Comparison of ENCODE assay signal across 20 mouse cellular contexts in genomic region chr9:62338636-62339191, GRCm38 (mm10). TPM values are rescaled to one million over a fixed set of nuclear protein-coding genes. Genes with fewer than 3 reads are reported as not detected.
DNase-seq lines count a peak whose midpoint lies in the region; ATAC-seq and TF ChIP-seq lines count a peak whose summit lies in the region.
"Had no signal": no experiment of that assay in that cellular context is flagged by ENCODE, and none has a peak within 500 bp of the region (broad histone marks: within the 10 kb centered on the region; RNA-seq: fewer than 3 reads in every experiment).

No protein-coding gene starts in this region.

- TF ChIP-seq CTCF in cerebellum, adult 2 months (IDR thresholded peaks at IDR 0.05; ENCODE audit: borderline replicate concordance, insufficient read depth, low read depth, low read length), result no peak
- TF ChIP-seq CTCF in heart, adult 2 months (IDR thresholded peaks at IDR 0.05), result no peak
- no peak for TF ChIP-seq CTCF in kidney, postnatal 0 days (IDR thresholded peaks at IDR 0.05; ENCODE audit: low read depth)

- H3K4me3 ChIP-seq in cerebellum, adult 2 months (replicated peaks; ENCODE audit: insufficient read depth, low read depth, low read length), result peak overlapping the region; percentile 9
- no peak overlapping the region for H3K4me3 ChIP-seq in heart, adult 2 months
- no peak overlapping the region for H3K4me3 ChIP-seq in kidney, postnatal 0 days (replicated peaks; ENCODE audit: low read depth, low read length)
- H3K4me3 ChIP-seq: erythroblast, embryonic 14.5 days; limb, embryonic 10.5 days; liver, embryonic 15.5 days; neural tube, embryonic 13.5 days; stomach, embryonic 15.5 days had no signal

- TF ChIP-seq POLR2A in cerebellum, adult 2 months (IDR thresholded peaks at IDR 0.05; ENCODE audit: borderline replicate concordance, insufficient read depth, low read length), result no peak
- TF ChIP-seq POLR2A in heart, adult 2 months (IDR thresholded peaks at IDR 0.05; ENCODE audit: insufficient read depth, low read depth, low read length), result 0 out of 2 replicates have a peak, but pooled peaks have one; percentile 4

- no peaks in the 10 kb centered on the region for H3K9me3 ChIP-seq in kidney, postnatal 0 days (replicated peaks; ENCODE audit: low read length)
- H3K9me3 ChIP-seq: limb, embryonic 10.5 days; stomach, embryonic 15.5 days had no signal

- H3K4me2 ChIP-seq in kidney, postnatal 0 days (ENCODE audit: low read length), result no peak overlapping the region
- H3K4me2 ChIP-seq: liver, embryonic 15.5 days; stomach, embryonic 15.5 days had no signal

- H3K4me1 ChIP-seq in cerebellum, adult 2 months (ENCODE audit: control insufficient read depth, insufficient read depth, low read length), result peaks cover 17% of the 10 kb centered on the region
- peaks cover 7% of the 10 kb centered on the region for H3K4me1 ChIP-seq in heart, adult 2 months (ENCODE audit: control insufficient read depth, insufficient read depth, low read length)
- 0 out of 2 replicates have a peak, but pooled peaks cover 5% of the 10 kb centered on the region for H3K4me1 ChIP-seq in kidney, postnatal 0 days (replicated peaks; ENCODE audit: insufficient read depth, low read length)

- H3K36me3 ChIP-seq in heart, adult 2 months (ENCODE audit: control insufficient read depth, insufficient read depth, low read length), result peaks cover 3% of the 10 kb centered on the region; the same call in 1 of the 2 replicates
- no peaks in the 10 kb centered on the region for H3K36me3 ChIP-seq in kidney, postnatal 0 days (ENCODE audit: insufficient read depth, low read length)
- H3K36me3 ChIP-seq: limb, embryonic 10.5 days; liver, embryonic 15.5 days; neural tube, embryonic 13.5 days; stomach, embryonic 15.5 days had no signal

- peak in 1 of 2 experiments; percentile 30 for DNase-seq in cerebellum, adult 2 months
- DNase-seq in cerebellum, postnatal 36 days, result no peak
- no peak for DNase-seq in heart, adult 2 months
- DNase-seq in heart, adult 18-20 months, result no peak
- no peak for DNase-seq in kidney, postnatal 0 days (ENCODE audit: low spot score)
- DNase-seq in kidney, adult 11 months, result no peak
- DNase-seq in ZHBTc4 (ENCODE audit: low read depth, low spot score), result peak; percentile 48
- DNase-seq in ovary, postnatal 14 days (ENCODE audit: low spot score), result no peak
- DNase-seq: kidney, postnatal 4 days; layer of hippocampus, postnatal 36 days had no signal

- H3K9ac ChIP-seq in heart, adult 2 months (ENCODE audit: low read depth, low read length), result peak overlapping the region; percentile 38
- no peak overlapping the region for H3K9ac ChIP-seq in kidney, postnatal 0 days (ENCODE audit: low read depth, low read length)
- H3K9ac ChIP-seq: liver, embryonic 15.5 days; neural tube, embryonic 13.5 days; stomach, embryonic 15.5 days had no signal

- H3K27me3 ChIP-seq in cerebellum, adult 2 months (ENCODE audit: control insufficient read depth, insufficient read depth, low read length), result no peaks in the 10 kb centered on the region
- H3K27me3 ChIP-seq in heart, adult 2 months (ENCODE audit: control insufficient read depth, insufficient read depth, low read length), result no peaks in the 10 kb centered on the region
- no peaks in the 10 kb centered on the region for H3K27me3 ChIP-seq in kidney, postnatal 0 days (ENCODE audit: insufficient read depth, low read length)
- H3K27me3 ChIP-seq: neural tube, embryonic 13.5 days; stomach, embryonic 15.5 days had no signal

- intact Hi-C loops in heart, adult 2 months (cut with DNase I), result no loop called here

- H3K27ac ChIP-seq in cerebellum, adult 2 months (ENCODE audit: insufficient read depth, low read length), result peak overlapping the region; percentile 74
- peak overlapping the region; percentile 69 for H3K27ac ChIP-seq in heart, adult 2 months
- H3K27ac ChIP-seq in kidney, postnatal 0 days, result peak overlapping the region; percentile 48; the same call in 1 of the 2 replicates
- H3K27ac ChIP-seq: limb, embryonic 10.5 days; liver, embryonic 15.5 days; macrophage; neural tube, embryonic 13.5 days; stomach, embryonic 15.5 days had no signal

- no peak for TF ChIP-seq EP300 in heart, adult 2 months (IDR thresholded peaks at IDR 0.05; ENCODE audit: insufficient read depth, low read depth, low read length)

- no peak for ATAC-seq in kidney, postnatal 0 days (replicated peaks; ENCODE audit: low FRiP score, low read depth)
- ATAC-seq: activated CD4-positive, CD25-positive, alpha-beta regulatory T cell, adult 4 months had no signal

- WGBS in cerebellum, adult 2 months, result 54% methylated on average over 9 of the region's 9 CpGs
- 55% methylated on average over 9 of the region's 9 CpGs for WGBS in heart, adult 2 months
- 86% methylated on average over 9 of the region's 9 CpGs for WGBS in kidney, postnatal 0 days

- peaks cover 5% of the 10 kb centered on the region for H3K79me2 ChIP-seq in heart, adult 2 months (replicated peaks; ENCODE audit: control insufficient read depth, insufficient read depth, low read length)

RNA-seq across cellular contexts. Expression of gene Anp32a, which starts 2.4 kb away (rescaled TPM):
- polyA plus RNA-seq in cerebellum, adult 2 months (2012; rRNA removed), result 421 and 445 TPM in 2 replicates
- total RNA-seq in heart, adult 2 months (2021), result 100 to 1,000 TPM; 189 to 204 TPM
- 28.8 and 68.2 TPM in 2 replicates for polyA plus RNA-seq in heart, adult 2 months (2012; rRNA removed)
- 100 to 1,000 TPM; 180 to 184 TPM for total RNA-seq in heart, adult 18-20 months (2021)
- 139 and 166 TPM in 2 replicates for polyA plus RNA-seq in kidney, postnatal 0 days (2015; fragmentation: Nextera tagmentation; extraction: Ambion mirVana)

RNA-seq across cellular contexts. Expression of gene Spesp1, which starts 56.7 kb away (rescaled TPM):
- not detected in 2 replicates for polyA plus RNA-seq in cerebellum, adult 2 months (2012; rRNA removed)
- not detected for total RNA-seq in heart, adult 2 months (2021)
- polyA plus RNA-seq in heart, adult 2 months (2012; rRNA removed), result 0.06 and 0.09 TPM in 2 replicates
- total RNA-seq in heart, adult 18-20 months (2021), result not detected
- not detected in 2 replicates for polyA plus RNA-seq in kidney, postnatal 0 days (2015; fragmentation: Nextera tagmentation; extraction: Ambion mirVana)
- total RNA-seq: adrenal gland, postnatal 36 days; gastrocnemius, adult 18-20 months; heart, postnatal 10 days had no signal
- polyA plus RNA-seq: activated CD4-positive, CD25-positive, alpha-beta regulatory T cell, adult 4 months; erythroblast, embryonic 14.5 days; limb, embryonic 10.5 days; liver, embryonic 15.5 days; macrophage; neural tube, embryonic 13.5 days; stomach, embryonic 15.5 days had no signal
